Mouse (Mus musculus): ENCODE data around the gene Rab40c. TPM values are rescaled to one million over a fixed set of nuclear protein-coding genes. Genes with fewer than 3 reads are reported as not detected.
A peak's percentile ranks its signal among the peaks of the same experiment; 100 is the strongest.
"Not testable (repeated sequence)": the region's sequence is repeated elsewhere in the genome, so short reads cannot be mapped to it uniquely, and the experiment has no call there.

Gene Rab40c
- total RNA-seq, 2 experiments from 2014 or later = 15.1 to 17.2 TPM

- DNase-seq (ENCODE audit: low spot score in 2 of 2) = no peak
Observed at GRCm38 (mm10) chr17:25876347-25876915, 43.1 kb downstream of the Rab40c start.

- DNase-seq (ENCODE audit: low spot score in 2 of 2) = peak; percentile 79 to 89
Observed at GRCm38 (mm10) chr17:25875171-25876136, 44.1 kb downstream of the Rab40c start.

- DNase-seq (ENCODE audit: low spot score in 2 of 2) = peak; percentile 78 to 87
Observed at GRCm38 (mm10) chr17:25874721-25875170, 44.8 kb downstream of the Rab40c start, which contains the start of gene Mettl26. Mettl26 (plus strand) TSS chr17:25875074.

GRCm38 (mm10) chr17:25874148-25874720, 45.3 kb downstream of the Rab40c start:
- DNase-seq (ENCODE audit: low spot score in 2 of 2) = peak in 1 of 2 experiments; percentile 7

- no peak for DNase-seq (ENCODE audit: low spot score in 2 of 2)
Observed at GRCm38 (mm10) chr17:25873405-25874147, 46.0 kb downstream of the Rab40c start.

GRCm38 (mm10) chr17:25872676-25873075, 46.9 kb downstream of the Rab40c start:
- DNase-seq (ENCODE audit: low spot score in 2 of 2) = no peak

GRCm38 (mm10) chr17:25871566-25871965, 48.0 kb downstream of the Rab40c start:
- DNase-seq (ENCODE audit: low spot score in 2 of 2) = not testable (repeated sequence)

- no peak for DNase-seq (ENCODE audit: low spot score in 2 of 2)
Observed at GRCm38 (mm10) chr17:25869954-25870353, 49.6 kb downstream of the Rab40c start.

GRCm38 (mm10) chr17:25869498-25869897, 50.0 kb downstream of the Rab40c start:
- DNase-seq (ENCODE audit: low spot score in 2 of 2) = no peak

GRCm38 (mm10) chr17:25868601-25869191, 50.8 kb downstream of the Rab40c start, which contains the start of gene Mcrip2:
Mcrip2 (minus strand) TSS chr17:25868764.
- DNase-seq (ENCODE audit: low spot score in 2 of 2) = peak in 1 of 2 experiments; percentile 72

- peak in 1 of 2 experiments; percentile 57 for DNase-seq (ENCODE audit: low spot score in 2 of 2)
Observed at GRCm38 (mm10) chr17:25867836-25868600, 51.5 kb downstream of the Rab40c start.

- DNase-seq (ENCODE audit: low spot score in 2 of 2) = no peak
Observed at GRCm38 (mm10) chr17:25867509-25867835, 52.1 kb downstream of the Rab40c start.

GRCm38 (mm10) chr17:25866172-25866571, 53.4 kb downstream of the Rab40c start:
- no peak for DNase-seq (ENCODE audit: low spot score in 2 of 2)

- no peak for DNase-seq (ENCODE audit: low spot score in 2 of 2)
Observed at GRCm38 (mm10) chr17:25865288-25865687, 54.2 kb downstream of the Rab40c start.

GRCm38 (mm10) chr17:25864311-25864710, 55.2 kb downstream of the Rab40c start:
- no peak for DNase-seq (ENCODE audit: low spot score in 2 of 2)

- no peak for DNase-seq (ENCODE audit: low spot score in 2 of 2)
Observed at GRCm38 (mm10) chr17:25863681-25864080, 55.8 kb downstream of the Rab40c start.

GRCm38 (mm10) chr17:25861704-25862612, 57.6 kb downstream of the Rab40c start:
- no peak for DNase-seq (ENCODE audit: low spot score in 2 of 2)

GRCm38 (mm10) chr17:25860832-25861703, 58.5 kb downstream of the Rab40c start, which contains the start of gene Wdr90:
Wdr90 (minus strand) TSS chr17:25861501.
- DNase-seq (ENCODE audit: low spot score in 2 of 2) = peak; percentile 74 to 87
